Comparison of ENCODE assay signal across 1 mouse cellular context in genomic region chr13:80928187-80928586, GRCm38 (mm10).
TF ChIP-seq lines count a peak whose summit lies in the region.

No protein-coding gene starts in this region.

TF ChIP-seq in MEL, 35 proteins besides CTCF, POLR2A, EP300 and RAD21 (continued from another document):
- TF ChIP-seq TCF12 (IDR thresholded peaks at IDR 0.05; ENCODE audit: low read depth, low read length) = no peak; the same call in 1 of the 2 replicates
- no peak for TF ChIP-seq TAL1 (IDR thresholded peaks at IDR 0.05; ENCODE audit: low read length)
- peak; percentile 36; the same call in 1 of the 2 replicates for TF ChIP-seq HCFC1 (IDR thresholded peaks at IDR 0.05; ENCODE audit: low read depth, low read length)
- TF ChIP-seq JUND (IDR thresholded peaks at IDR 0.05; ENCODE audit: low read depth, low read length) = no peak
- peak; percentile 80 for TF ChIP-seq ETS1 (IDR thresholded peaks at IDR 0.05; ENCODE audit: low read depth, low read length)
- no peak for TF ChIP-seq GABPA (IDR thresholded peaks at IDR 0.05; ENCODE audit: low read depth, low read length)
- no peak for TF ChIP-seq NRF1 (IDR thresholded peaks at IDR 0.05; ENCODE audit: insufficient read depth, low read depth, low read length, poor library complexity, severe bottlenecking)
- TF ChIP-seq ZMIZ1 (IDR thresholded peaks at IDR 0.05; ENCODE audit: low read depth, low read length) = peak; percentile 93
- no peak; the same call in 1 of the 2 replicates for TF ChIP-seq GATA1 (IDR thresholded peaks at IDR 0.05; ENCODE audit: low read depth, low read length)
- 0 out of 2 replicates have a peak, but pooled peaks have one; percentile 14 for TF ChIP-seq MAX (IDR thresholded peaks at IDR 0.05; ENCODE audit: low read length)
- TF ChIP-seq ZC3H11A (IDR thresholded peaks at IDR 0.05; ENCODE audit: low read depth, low read length) = no peak
- TF ChIP-seq BHLHE40 (IDR thresholded peaks at IDR 0.05; ENCODE audit: borderline replicate concordance, low read depth, low read length) = no peak
- TF ChIP-seq POLR2AphosphoS5 (IDR thresholded peaks at IDR 0.05; ENCODE audit: borderline replicate concordance, low read depth, low read length) = no peak
- TF ChIP-seq ELF1 (IDR thresholded peaks at IDR 0.05; ENCODE audit: low read depth, low read length) = no peak
